Mouse (Mus musculus): ENCODE results near the gene Slc4a3. TPM values are rescaled to one million over a fixed set of nuclear protein-coding genes. Genes with fewer than 3 reads are reported as not detected.
A peak's percentile ranks its signal among the peaks of the same experiment; 100 is the strongest.

Slc4a3 gene
- polyA plus RNA-seq, 1 experiment: 1.9 TPM

GRCm38 (mm10) chr1:75558388-75559178 is 12.5 kb downstream of the Slc4a3 start:
- no peak overlapping the region for H3K4me3 ChIP-seq (replicated peaks)
- peaks cover 89% of the 10 kb centered on the region for H3K27me3 ChIP-seq (replicated peaks)
- H3K4me1 ChIP-seq: peaks cover 36% of the 10 kb centered on the region
- H3K36me3 ChIP-seq (replicated peaks; ENCODE audit: low read length): no peaks in the 10 kb centered on the region
- H3K9me3 ChIP-seq: peaks cover 13% of the 10 kb centered on the region
- TF ChIP-seq FLI1 (IDR thresholded peaks at IDR 0.05; ENCODE audit: low read length): no peak
- no peak for TF ChIP-seq GATA1 (IDR thresholded peaks at IDR 0.05; ENCODE audit: borderline replicate concordance, low read length)

GRCm38 (mm10) chr1:75559212-75559925 is 13.3 kb downstream of the Slc4a3 start:
- peaks cover 14% of the 10 kb centered on the region for H3K9me3 ChIP-seq
- H3K4me3 ChIP-seq (replicated peaks): peak overlapping the region; percentile 55
- H3K27me3 ChIP-seq (replicated peaks): peaks cover 88% of the 10 kb centered on the region
- H3K36me3 ChIP-seq (replicated peaks; ENCODE audit: low read length): no peaks in the 10 kb centered on the region
- TF ChIP-seq GATA1 (IDR thresholded peaks at IDR 0.05; ENCODE audit: borderline replicate concordance, low read length) (no peak), FLI1 (IDR thresholded peaks at IDR 0.05; ENCODE audit: low read length) (no peak)
- H3K4me1 ChIP-seq: peaks cover 36% of the 10 kb centered on the region

DNA sequence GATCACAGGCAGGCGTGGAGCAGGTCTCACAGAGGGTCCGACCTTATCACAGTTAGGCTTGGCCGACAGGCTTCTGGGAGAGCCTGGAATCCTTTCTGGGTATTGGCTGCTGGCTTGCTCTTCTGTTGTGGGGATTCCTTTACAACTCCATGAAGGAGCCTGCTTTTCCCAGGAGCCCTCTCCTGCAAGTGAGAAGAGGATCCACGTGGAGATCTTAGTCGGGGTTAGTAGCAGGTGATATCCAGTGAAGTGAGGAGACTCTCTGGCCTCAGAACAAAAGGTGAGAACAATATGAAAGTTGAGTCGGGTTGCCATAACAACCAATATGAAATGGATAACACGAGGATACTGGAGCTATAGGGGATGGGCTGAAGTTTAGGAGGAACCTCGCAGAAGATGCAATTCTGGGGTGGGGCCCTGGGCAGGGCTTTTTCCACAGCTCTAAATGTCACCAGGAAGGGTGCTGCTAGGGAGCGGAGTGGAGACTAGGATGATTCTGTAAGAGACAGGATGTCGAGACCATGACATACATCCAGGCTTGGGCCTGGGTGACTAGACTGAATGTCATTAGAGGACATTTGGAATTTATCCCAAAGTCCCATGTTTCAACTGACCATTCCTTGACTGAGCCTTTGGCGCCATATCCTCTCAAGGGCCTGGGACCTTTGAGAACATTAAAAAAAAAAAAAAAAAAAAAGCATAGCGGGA is 14.3 kb downstream of the Slc4a3 start:
- no peak overlapping the region for H3K4me3 ChIP-seq (replicated peaks)
- H3K9me3 ChIP-seq: peaks cover 14% of the 10 kb centered on the region
- no peaks in the 10 kb centered on the region for H3K36me3 ChIP-seq (replicated peaks; ENCODE audit: low read length)
- H3K4me1 ChIP-seq: peaks cover 29% of the 10 kb centered on the region
- TF ChIP-seq GATA1 (IDR thresholded peaks at IDR 0.05; ENCODE audit: borderline replicate concordance, low read length): no peak
- no peak for TF ChIP-seq FLI1 (IDR thresholded peaks at IDR 0.05; ENCODE audit: low read length)
- peaks cover 85% of the 10 kb centered on the region for H3K27me3 ChIP-seq (replicated peaks)

DNA sequence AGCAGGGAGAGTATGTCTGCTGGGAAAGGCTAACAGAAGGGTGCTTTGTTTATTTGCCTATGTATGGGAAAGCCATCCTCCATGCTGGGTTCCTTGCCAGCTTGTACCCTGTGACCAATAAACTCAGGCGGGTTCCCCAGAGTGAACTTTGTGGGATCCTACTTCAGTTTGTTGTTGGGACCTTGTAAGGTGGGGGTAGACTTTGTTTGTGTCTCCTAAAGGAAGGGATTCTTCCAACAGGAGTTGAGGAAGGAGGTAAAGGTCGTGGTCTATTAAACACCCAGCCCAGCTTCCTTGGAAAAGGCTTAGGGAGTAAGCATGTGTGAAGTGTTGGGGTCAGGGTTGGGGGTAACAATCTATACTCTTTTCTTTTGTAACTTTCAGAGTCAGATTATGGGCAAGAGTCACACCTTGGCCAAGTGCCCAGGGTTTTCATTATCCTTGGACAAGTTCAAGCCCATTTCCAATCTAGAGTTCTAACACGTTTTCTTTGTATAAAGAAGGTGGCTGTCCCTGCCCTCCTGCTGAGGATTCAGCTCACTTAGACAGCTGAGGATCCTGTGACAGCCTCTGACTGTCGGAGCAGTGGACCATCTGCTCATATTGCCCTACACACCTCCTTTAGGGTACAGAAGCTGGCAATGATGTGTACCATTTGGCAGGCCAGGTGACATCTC is 15.3 kb downstream of the Slc4a3 start:
- H3K27me3 ChIP-seq (replicated peaks): peaks cover 81% of the 10 kb centered on the region

DNA sequence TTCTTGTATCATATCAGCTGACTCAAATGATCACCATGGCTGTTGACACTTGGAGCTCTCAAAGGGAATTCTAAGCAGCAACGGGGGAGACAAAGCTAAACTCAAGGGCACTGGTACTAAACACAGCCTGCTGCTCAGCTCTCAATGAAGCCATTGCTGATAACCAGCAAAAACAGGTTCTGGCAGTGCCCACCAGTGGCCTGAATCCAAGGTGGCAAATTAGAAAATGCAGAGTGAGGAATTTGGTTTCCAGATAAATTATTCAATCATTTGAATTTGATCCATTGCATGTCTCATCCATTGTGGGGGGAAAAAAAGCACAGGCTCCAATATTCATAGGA is 15.8 kb downstream of the Slc4a3 start:
- no peak overlapping the region for H3K4me3 ChIP-seq (replicated peaks)
- no peaks in the 10 kb centered on the region for H3K36me3 ChIP-seq (replicated peaks; ENCODE audit: low read length)
- H3K9me3 ChIP-seq: peaks cover 14% of the 10 kb centered on the region
- peaks cover 20% of the 10 kb centered on the region for H3K4me1 ChIP-seq
- TF ChIP-seq GATA1 (IDR thresholded peaks at IDR 0.05; ENCODE audit: borderline replicate concordance, low read length) (no peak), FLI1 (IDR thresholded peaks at IDR 0.05; ENCODE audit: low read length) (no peak)
- peaks cover 76% of the 10 kb centered on the region for H3K27me3 ChIP-seq (replicated peaks)

More for the DNA sequence above, 15.3 kb downstream of the Slc4a3 start:
- Histone ChIP-seq H3K36me3 (replicated peaks; ENCODE audit: low read length) (no peaks in the 10 kb centered on the region), H3K4me3 (replicated peaks) (no peak overlapping the region), H3K4me1 (peaks cover 23% of the 10 kb centered on the region), H3K9me3 (peaks cover 14% of the 10 kb centered on the region)
- TF ChIP-seq GATA1 (IDR thresholded peaks at IDR 0.05; ENCODE audit: borderline replicate concordance, low read length) (no peak), FLI1 (IDR thresholded peaks at IDR 0.05; ENCODE audit: low read length) (no peak)

DNA sequence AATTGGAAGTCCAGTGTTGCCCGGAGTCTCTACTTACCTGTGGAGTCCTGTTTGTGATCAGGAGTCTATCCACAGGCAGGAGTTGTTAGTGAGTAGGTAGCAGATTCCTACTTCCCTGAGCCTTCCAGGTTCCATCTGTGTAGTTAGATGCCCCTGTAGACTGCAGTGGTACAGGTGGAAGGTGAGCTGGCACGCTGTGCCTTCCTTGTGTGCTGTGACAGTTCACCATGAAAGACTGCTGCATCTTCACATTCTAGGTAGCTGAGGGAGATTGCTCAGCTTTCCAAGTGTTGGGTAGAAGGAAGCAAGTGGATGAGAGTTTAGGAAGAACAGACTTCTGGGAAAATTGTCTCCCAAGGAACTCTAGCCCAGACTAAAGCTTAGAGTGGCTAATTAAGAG is 18.0 kb downstream of the Slc4a3 start:
- no peak overlapping the region for H3K4me3 ChIP-seq (replicated peaks)
- H3K27me3 ChIP-seq (replicated peaks): peaks cover 60% of the 10 kb centered on the region
- no peaks in the 10 kb centered on the region for H3K36me3 ChIP-seq (replicated peaks; ENCODE audit: low read length)
- peaks cover 12% of the 10 kb centered on the region for H3K4me1 ChIP-seq
- TF ChIP-seq FLI1 (IDR thresholded peaks at IDR 0.05; ENCODE audit: low read length): no peak
- no peak for TF ChIP-seq GATA1 (IDR thresholded peaks at IDR 0.05; ENCODE audit: borderline replicate concordance, low read length)
- H3K9me3 ChIP-seq: peaks cover 14% of the 10 kb centered on the region

GRCm38 (mm10) chr1:75564916-75565315 is 18.9 kb downstream of the Slc4a3 start:
- no peak for TF ChIP-seq FLI1 (IDR thresholded peaks at IDR 0.05; ENCODE audit: low read length)
- no peak for TF ChIP-seq GATA1 (IDR thresholded peaks at IDR 0.05; ENCODE audit: borderline replicate concordance, low read length)
- peaks cover 4% of the 10 kb centered on the region for H3K4me1 ChIP-seq
- H3K36me3 ChIP-seq (replicated peaks; ENCODE audit: low read length): no peaks in the 10 kb centered on the region
- H3K9me3 ChIP-seq: peaks cover 14% of the 10 kb centered on the region
- no peak overlapping the region for H3K4me3 ChIP-seq (replicated peaks)
- H3K27me3 ChIP-seq (replicated peaks): peaks cover 55% of the 10 kb centered on the region

GRCm38 (mm10) chr1:75565616-75566015 is 19.6 kb downstream of the Slc4a3 start:
- H3K4me3 ChIP-seq (replicated peaks): no peak overlapping the region
- peaks cover 14% of the 10 kb centered on the region for H3K9me3 ChIP-seq
- peaks cover 52% of the 10 kb centered on the region for H3K27me3 ChIP-seq (replicated peaks)
- H3K4me1 ChIP-seq: peaks cover 4% of the 10 kb centered on the region; the same call in 1 of the 2 replicates
- no peaks in the 10 kb centered on the region for H3K36me3 ChIP-seq (replicated peaks; ENCODE audit: low read length)
- no peak for TF ChIP-seq FLI1 (IDR thresholded peaks at IDR 0.05; ENCODE audit: low read length)
- TF ChIP-seq GATA1 (IDR thresholded peaks at IDR 0.05; ENCODE audit: borderline replicate concordance, low read length): no peak

- H3K27me3 ChIP-seq (replicated peaks): peaks cover 27% of the 10 kb centered on the region
- H3K36me3 ChIP-seq (replicated peaks; ENCODE audit: low read length): no peaks in the 10 kb centered on the region
- no peak overlapping the region for H3K4me3 ChIP-seq (replicated peaks)
- H3K9me3 ChIP-seq: 0 out of 2 replicates have a peak, but pooled peaks cover 2% of the 10 kb centered on the region
- TF ChIP-seq FLI1 (IDR thresholded peaks at IDR 0.05; ENCODE audit: low read length) (no peak), GATA1 (IDR thresholded peaks at IDR 0.05; ENCODE audit: borderline replicate concordance, low read length) (no peak)
- peaks cover 4% of the 10 kb centered on the region; the same call in 1 of the 2 replicates for H3K4me1 ChIP-seq
Observed at GRCm38 (mm10) chr1:75570403-75570802, 24.3 kb downstream of the Slc4a3 start.
